Mouse (Mus musculus): ENCODE results near the gene Tas2r135.

Tas2r135 gene

DNA sequence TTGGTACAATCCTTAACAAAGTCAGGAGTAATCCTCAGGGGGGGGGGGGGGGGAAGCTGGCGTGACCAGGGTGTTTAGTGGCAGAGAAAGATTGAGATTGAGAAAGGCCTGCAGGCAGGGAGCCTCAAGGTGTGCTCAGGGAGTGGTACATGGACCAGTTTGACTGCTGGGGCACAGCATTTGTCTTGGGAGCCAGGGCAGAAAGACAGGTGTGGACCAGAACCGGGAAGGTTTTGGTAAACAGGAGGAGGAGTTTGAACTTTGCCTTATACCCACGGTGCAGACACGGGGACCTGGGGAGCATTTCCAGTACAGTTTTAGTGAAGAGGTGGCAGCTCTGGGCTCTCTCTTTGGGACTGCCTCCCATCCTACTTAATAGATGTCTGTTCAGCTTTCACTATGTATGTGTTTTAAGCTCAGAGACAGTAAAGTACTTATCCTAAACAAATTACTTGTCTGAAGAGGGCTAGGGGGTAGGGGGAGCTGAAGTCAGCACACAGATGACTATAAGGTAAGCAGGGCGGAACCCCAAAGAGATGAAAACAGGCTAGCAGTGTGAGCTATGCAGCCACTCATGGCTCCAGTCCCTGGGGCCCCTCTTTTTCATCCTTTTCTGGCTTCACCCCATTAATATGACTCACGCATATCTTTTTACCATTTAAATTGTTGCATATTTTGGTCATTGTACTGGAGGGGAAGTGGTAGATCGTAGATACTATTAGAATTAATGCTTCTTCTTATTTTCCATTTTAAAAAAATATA lies 31.4 kb upstream of the Tas2r135 start:
- DNase-seq (ENCODE audit: extremely low read depth, insufficient read length, low spot score) = no peak

- DNase-seq (ENCODE audit: extremely low read depth, insufficient read length, low spot score) = no peak
Measured at GRCm38 (mm10) chr6:42374701-42375100, 30.5 kb upstream of the Tas2r135 start.

DNA sequence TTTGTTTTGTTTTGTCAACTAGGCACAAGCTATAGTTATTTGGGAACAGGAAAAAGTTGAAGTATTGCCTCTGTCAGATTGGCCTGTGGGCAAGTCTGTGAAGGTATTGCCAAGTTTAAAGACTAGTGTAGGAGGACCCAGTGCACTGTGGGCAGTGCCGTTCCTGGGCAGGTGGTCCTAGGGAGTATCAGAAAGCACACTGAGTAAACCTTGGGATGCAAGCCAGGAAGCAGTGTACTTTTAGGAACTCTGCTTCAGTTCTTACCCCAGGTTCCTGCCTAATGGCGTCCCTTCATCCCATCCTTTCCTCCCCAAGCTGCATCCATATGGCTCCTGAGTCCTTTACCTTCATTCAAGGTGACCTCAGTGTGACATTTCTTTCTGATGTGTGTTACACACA lies 30.1 kb upstream of the Tas2r135 start:
- DNase-seq (ENCODE audit: extremely low read depth, insufficient read length, low spot score) = no peak

DNA sequence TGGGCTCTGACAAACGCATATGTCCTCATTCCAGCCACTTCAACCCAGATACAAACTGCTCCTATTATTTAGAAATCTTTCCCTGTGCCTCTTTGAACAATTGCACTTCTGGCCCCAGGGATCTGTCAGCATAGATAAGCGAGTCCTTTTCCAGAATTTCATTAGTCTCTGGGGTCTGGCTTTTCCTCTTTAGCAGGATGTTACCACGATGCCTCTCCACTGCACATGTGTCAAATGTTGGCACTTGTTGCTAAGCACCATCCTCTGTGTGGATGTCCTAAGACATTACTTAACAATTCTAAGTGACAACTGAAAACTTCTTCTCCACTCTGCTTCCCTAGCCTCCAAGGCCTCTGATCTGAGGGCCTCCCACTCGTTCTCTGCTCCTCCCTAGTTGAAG lies 29.2 kb upstream of the Tas2r135 start:
- no peak for DNase-seq (ENCODE audit: extremely low read depth, insufficient read length, low spot score)

DNA sequence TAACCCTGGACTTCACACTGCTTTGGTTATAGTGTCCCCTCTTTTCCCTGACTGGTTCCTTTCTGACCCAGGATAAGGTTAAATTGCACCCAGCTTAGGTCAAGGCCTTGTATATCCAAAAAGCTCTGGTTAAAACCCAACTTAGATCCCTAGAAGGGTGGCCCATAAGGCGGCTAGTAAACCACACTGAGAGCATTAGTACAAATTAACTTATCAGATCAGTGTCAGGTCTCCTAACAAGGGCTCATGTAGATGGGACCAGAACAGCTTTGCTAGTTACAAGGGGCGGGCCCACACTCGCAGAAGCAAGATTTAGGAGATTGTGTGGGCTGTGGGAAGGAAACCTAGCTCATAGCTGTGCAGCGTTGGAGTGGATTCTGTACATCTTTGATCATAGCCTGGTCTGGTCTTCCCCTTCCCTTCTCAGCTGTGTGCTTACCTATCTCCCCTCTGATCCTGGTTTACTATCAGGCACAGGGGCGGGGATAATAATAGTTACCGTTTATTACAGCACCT lies 28.7 kb upstream of the Tas2r135 start:
- no peak for DNase-seq (ENCODE audit: extremely low read depth, insufficient read length, low spot score)

DNA sequence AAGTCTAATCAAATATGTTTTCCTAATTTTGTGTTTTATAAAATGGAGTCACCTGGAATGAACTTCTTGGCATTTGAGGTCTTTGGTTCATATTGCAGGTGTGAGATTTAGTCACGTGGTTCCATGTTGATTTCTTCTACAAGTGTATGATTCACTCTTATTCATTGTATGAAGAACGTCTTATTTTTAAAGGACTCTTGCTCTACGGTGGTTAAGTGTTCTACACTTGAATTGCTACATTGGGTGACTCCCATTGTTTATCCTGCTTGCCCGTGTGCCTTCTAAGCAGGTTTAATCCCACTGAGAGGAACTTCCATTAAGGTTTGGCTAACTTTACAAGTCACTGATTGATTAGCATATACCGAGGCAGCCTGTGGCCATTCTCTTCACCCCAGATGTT lies 28.0 kb upstream of the Tas2r135 start:
- no peak for DNase-seq (ENCODE audit: extremely low read depth, insufficient read length, low spot score)

GRCm38 (mm10) chr6:42379551-42379950 lies 25.7 kb upstream of the Tas2r135 start:
- no peak for DNase-seq (ENCODE audit: extremely low read depth, insufficient read length, low spot score)

GRCm38 (mm10) chr6:42380416-42381144 lies 24.7 kb upstream of the Tas2r135 start:
- DNase-seq (ENCODE audit: extremely low read depth, insufficient read length, low spot score) = no peak

- DNase-seq (ENCODE audit: extremely low read depth, insufficient read length, low spot score) = no peak
Measured at GRCm38 (mm10) chr6:42381221-42381620, 24.0 kb upstream of the Tas2r135 start.

GRCm38 (mm10) chr6:42381916-42382381 lies 23.3 kb upstream of the Tas2r135 start:
- no peak for DNase-seq (ENCODE audit: extremely low read depth, insufficient read length, low spot score)

DNA sequence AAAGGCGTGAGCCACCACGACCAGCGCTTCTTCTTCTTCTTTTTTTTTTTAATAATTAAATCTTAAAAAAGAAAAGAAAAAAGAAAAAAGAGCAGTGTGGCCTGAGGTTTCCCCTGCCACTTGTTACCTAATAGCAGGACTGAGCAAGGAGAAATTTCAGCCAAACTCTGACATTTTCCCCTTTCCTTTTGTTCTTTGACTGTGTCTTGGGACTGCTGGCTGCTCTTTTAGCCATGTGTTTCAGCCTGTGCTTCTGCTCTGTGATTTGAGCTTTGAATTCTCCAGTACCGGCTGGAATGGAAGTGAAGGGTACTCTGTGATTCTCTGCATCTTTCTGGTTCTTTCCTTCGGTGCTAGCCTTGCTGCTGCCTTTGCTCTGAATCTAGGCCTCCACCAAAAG lies 21.9 kb upstream of the Tas2r135 start:
- no peak for DNase-seq (ENCODE audit: extremely low read depth, insufficient read length, low spot score)

- DNase-seq (ENCODE audit: extremely low read depth, insufficient read length, low spot score) = no peak
Measured at GRCm38 (mm10) chr6:42385635-42386034, 19.6 kb upstream of the Tas2r135 start.

DNA sequence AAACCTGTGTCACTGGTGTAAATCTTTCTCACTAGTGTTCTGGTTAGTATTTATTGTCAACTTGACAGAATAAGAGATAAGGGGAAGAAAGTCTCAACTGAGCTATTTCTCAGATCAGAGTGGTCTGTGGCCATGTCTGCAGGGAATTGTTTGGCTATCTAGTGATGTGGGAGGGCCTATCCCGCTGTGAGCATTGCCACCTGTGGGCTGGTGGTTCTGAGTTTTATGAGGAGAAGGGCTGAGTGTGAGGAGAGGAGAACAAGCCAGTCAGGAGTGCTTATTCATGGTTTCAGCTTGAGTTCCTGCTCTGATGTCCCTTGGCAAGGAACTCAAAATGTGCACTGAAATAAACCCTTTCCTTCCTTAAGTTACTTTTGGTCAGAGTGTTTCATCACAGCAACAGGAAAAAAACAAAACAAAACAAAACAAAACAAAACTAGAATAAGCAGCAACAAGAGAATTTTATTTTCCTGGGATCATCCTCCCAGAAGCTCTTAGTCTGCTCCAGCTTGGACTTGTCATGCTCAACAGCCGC lies 13.4 kb upstream of the Tas2r135 start:
- DNase-seq (ENCODE audit: extremely low read depth, insufficient read length, low spot score) = no peak

- peak; percentile 59 for DNase-seq (ENCODE audit: extremely low read depth, insufficient read length, low spot score)
Measured at GRCm38 (mm10) chr6:42395960-42396809, 9.0 kb upstream of the Tas2r135 start.

- DNase-seq (ENCODE audit: extremely low read depth, insufficient read length, low spot score) = no peak
Measured at GRCm38 (mm10) chr6:42397041-42397657, 8.1 kb upstream of the Tas2r135 start.

GRCm38 (mm10) chr6:42398285-42398684 lies 6.9 kb upstream of the Tas2r135 start:
- no peak for DNase-seq (ENCODE audit: extremely low read depth, insufficient read length, low spot score)

GRCm38 (mm10) chr6:42398998-42399397 lies 6.2 kb upstream of the Tas2r135 start:
- DNase-seq (ENCODE audit: extremely low read depth, insufficient read length, low spot score) = no peak

- no peak for DNase-seq (ENCODE audit: extremely low read depth, insufficient read length, low spot score)
Measured at GRCm38 (mm10) chr6:42399938-42400337, 5.3 kb upstream of the Tas2r135 start, which contains the start of gene Tas2r143. TSS of gene Tas2r143 (plus strand) at chr6:42400238.

DNA sequence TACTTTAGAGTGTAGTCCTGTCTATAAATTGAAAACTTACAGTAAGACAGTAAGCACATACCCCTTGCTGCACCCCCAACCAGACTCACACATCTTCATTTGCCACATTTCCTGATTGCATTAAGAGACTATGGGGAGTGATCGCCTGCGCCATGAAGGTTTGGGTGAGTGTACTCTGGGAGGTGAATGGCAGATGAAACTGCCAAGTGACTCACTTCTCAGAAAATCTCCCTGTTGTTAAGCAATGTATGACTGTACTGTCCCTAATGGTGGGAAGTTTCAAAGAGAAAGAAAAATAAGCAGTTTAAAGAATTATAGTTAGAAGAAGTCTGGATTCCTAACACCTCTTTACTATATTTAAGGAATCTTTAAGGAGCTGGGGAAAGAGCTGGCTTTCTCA lies 14.2 kb downstream of the Tas2r135 start:
- peak; percentile 27 for DNase-seq (ENCODE audit: extremely low read depth, insufficient read length, low spot score)

GRCm38 (mm10) chr6:42421439-42421838 lies 16.2 kb downstream of the Tas2r135 start:
- DNase-seq (ENCODE audit: extremely low read depth, insufficient read length, low spot score) = no peak
